Mouse (Mus musculus): Measurements from ENCODE around the gene Rbks.
"Not testable (repeated sequence)": the region's sequence is repeated elsewhere in the genome, so short reads cannot be mapped to it uniquely, and the experiment has no call there.

Gene Rbks

GRCm38 (mm10) chr5:31627117-31627516, 70.3 kb downstream of the Rbks start:
- no peak for DNase-seq (ENCODE audit: low spot score)

GRCm38 (mm10) chr5:31620326-31620725, 77.1 kb downstream of the Rbks start:
- no peak for DNase-seq (ENCODE audit: low spot score)

- no peak for DNase-seq (ENCODE audit: low spot score)
These were observed 82.9 kb downstream of the Rbks start for GRCm38 (mm10) chr5:31614339-31615025.

GRCm38 (mm10) chr5:31613852-31614286, 83.6 kb downstream of the Rbks start:
- peak; percentile 95 for DNase-seq (ENCODE audit: low spot score)

GRCm38 (mm10) chr5:31611186-31611585, 86.2 kb downstream of the Rbks start:
- DNase-seq (ENCODE audit: low spot score) = no peak

- no peak for DNase-seq (ENCODE audit: low spot score)
These were observed 86.9 kb downstream of the Rbks start for GRCm38 (mm10) chr5:31610376-31611086.

- DNase-seq (ENCODE audit: low spot score) = no peak
These were observed 91.3 kb downstream of the Rbks start for GRCm38 (mm10) chr5:31606151-31606550.

- DNase-seq (ENCODE audit: low spot score) = no peak
These were observed 93.7 kb downstream of the Rbks start for GRCm38 (mm10) chr5:31603766-31604165.

GRCm38 (mm10) chr5:31602377-31602776, 95.0 kb downstream of the Rbks start:
- DNase-seq (ENCODE audit: low spot score) = no peak

GRCm38 (mm10) chr5:31601162-31601722, 96.2 kb downstream of the Rbks start:
- DNase-seq (ENCODE audit: low spot score) = no peak

- DNase-seq (ENCODE audit: low spot score) = peak; percentile 34
These were observed 98.3 kb downstream of the Rbks start for GRCm38 (mm10) chr5:31599161-31599560.

GRCm38 (mm10) chr5:31598579-31598978, 98.8 kb downstream of the Rbks start:
- DNase-seq (ENCODE audit: low spot score) = peak; percentile 56

GRCm38 (mm10) chr5:31598121-31598520, 99.3 kb downstream of the Rbks start:
- DNase-seq (ENCODE audit: low spot score) = no peak

GRCm38 (mm10) chr5:31597430-31597944, 99.9 kb downstream of the Rbks start:
- no peak for DNase-seq (ENCODE audit: low spot score)

- DNase-seq (ENCODE audit: low spot score) = peak; percentile 70
These were observed 100.7 kb downstream of the Rbks start, which contains the start of gene Mrpl33 for GRCm38 (mm10) chr5:31596481-31597429. Mrpl33 (plus strand) TSS chr5:31596935.

GRCm38 (mm10) chr5:31595868-31596267, 101.6 kb downstream of the Rbks start:
- no peak for DNase-seq (ENCODE audit: low spot score)

- DNase-seq (ENCODE audit: low spot score) = no peak
These were observed 106.3 kb downstream of the Rbks start for GRCm38 (mm10) chr5:31591122-31591521.

- DNase-seq (ENCODE audit: low spot score) = peak; percentile 27
These were observed 107.6 kb downstream of the Rbks start for GRCm38 (mm10) chr5:31589711-31590319.

- DNase-seq (ENCODE audit: low spot score) = not testable (repeated sequence)
These were observed 108.8 kb downstream of the Rbks start for GRCm38 (mm10) chr5:31588672-31589071.

- DNase-seq (ENCODE audit: low spot score) = peak; percentile 57
These were observed 109.4 kb downstream of the Rbks start for GRCm38 (mm10) chr5:31588016-31588415.

- DNase-seq (ENCODE audit: low spot score) = no peak
These were observed 111.9 kb downstream of the Rbks start for GRCm38 (mm10) chr5:31585526-31585925.

All from embryo, embryonic 10 days (tissue).